Mouse (Mus musculus) heart, adult 2 months (tissue): ENCODE results near the gene Slc25a42.

ENCODE experiments used
- CTCF ChIP-seq: fragments of 200-600 bp; IDR thresholded peaks from 2 replicates; pipeline ENCODE4 v1.8.1; 2022; ENCODE audit warnings: antibody characterized with exemption, mild to moderate bottlenecking, moderate library complexity
- EP300 ChIP-seq: fragments of 200-500 bp; IDR thresholded peaks from 2 replicates; pipeline ENCODE4 v1.6.1; 2011; ENCODE audit warnings: low read depth, low read length, control low read depth; ENCODE audit not compliant: insufficient read depth
- POLR2A ChIP-seq: fragments of 200-500 bp; IDR thresholded peaks from 2 replicates; pipeline ENCODE4 v1.6.1; 2011; ENCODE audit warnings: mild to moderate bottlenecking, low read depth, low read length, control low read depth; ENCODE audit not compliant: insufficient read depth

DNA sequence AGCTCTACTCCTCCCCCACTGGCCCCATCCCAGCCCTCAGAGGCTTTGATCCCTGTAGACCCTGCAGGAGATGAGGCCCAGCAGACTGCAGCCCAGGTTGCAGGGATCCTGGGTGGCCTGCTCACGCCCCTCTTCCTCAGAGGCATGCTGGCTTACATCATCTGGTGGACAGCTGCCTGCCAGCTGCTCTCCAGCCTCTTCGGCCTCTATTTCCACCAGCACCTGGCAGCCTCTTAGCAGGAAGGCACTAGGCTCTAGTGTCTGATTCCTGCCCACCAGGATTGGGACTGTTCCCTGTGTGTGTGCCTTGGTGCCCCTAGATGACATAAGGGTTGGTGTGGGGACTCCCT is 30.2 kb downstream of the Slc25a42 start:
- no peak for TF ChIP-seq POLR2A
- TF ChIP-seq CTCF, result no peak
- TF ChIP-seq EP300, result no peak
